Mouse (Mus musculus): ENCODE results near the gene Slain2.

GRCm38 (mm10) chr5:72882412-72882765 is 31.7 kb upstream of the Slain2 start:
- TF ChIP-seq MAX (IDR thresholded peaks at IDR 0.05; ENCODE audit: low read depth), result no peak
- no peak for TF ChIP-seq POLR2A (IDR thresholded peaks at IDR 0.05; ENCODE audit: insufficient read length, low read depth)
- no peak for TF ChIP-seq USF1 (IDR thresholded peaks at IDR 0.05; ENCODE audit: low read depth)
- no peak for TF ChIP-seq TCF12 (IDR thresholded peaks at IDR 0.05; ENCODE audit: insufficient read depth, poor library complexity, severe bottlenecking)
- no peak for TF ChIP-seq E2F4 (IDR thresholded peaks at IDR 0.05; ENCODE audit: insufficient read depth)
- TF ChIP-seq MYOG (IDR thresholded peaks at IDR 0.05; ENCODE audit: control insufficient read depth in 1 of 3, insufficient read depth in 1 of 3, insufficient read length in 2 of 3, low read depth in 2 of 3), result no peak

Measured in myocyte (in vitro differentiated cells).